Mouse (Mus musculus) kidney, postnatal 10 days (tissue): ENCODE measurements at regions not wholly inside any gene's neighbourhood (a gene's known extent, or its start where the extent isn't known, plus 50 kb on each side); places are given as distances from the start of the nearest gene placed in this dataset.

Experiments
- DNase-seq: peaks from one replicate; pipeline ENCODE4 v3.0.0; 2021; ENCODE audit warnings: mixed read lengths

- no peak for DNase-seq
These were observed 141.1 kb upstream of the Fndc3a start for GRCm38 (mm10) chr14:72850884-72851283.

GRCm38 (mm10) chr14:72848271-72848955 is 138.6 kb upstream of the Fndc3a start:
- no peak for DNase-seq

GRCm38 (mm10) chr14:72847466-72847865 is 137.7 kb upstream of the Fndc3a start:
- no peak for DNase-seq

- no peak for DNase-seq
These were observed 136.0 kb upstream of the Fndc3a start for GRCm38 (mm10) chr14:72845621-72846440.

- DNase-seq, result no peak
These were observed 135.1 kb upstream of the Fndc3a start for GRCm38 (mm10) chr14:72844753-72845369.

- DNase-seq, result no peak
These were observed 131.9 kb upstream of the Fndc3a start for GRCm38 (mm10) chr14:72841753-72842152.

GRCm38 (mm10) chr14:72835158-72835557 is 125.4 kb upstream of the Fndc3a start:
- no peak for DNase-seq

- DNase-seq, result no peak
These were observed 119.5 kb upstream of the Fndc3a start for GRCm38 (mm10) chr14:72829261-72829660.

GRCm38 (mm10) chr14:72825549-72825948 is 115.7 kb upstream of the Fndc3a start:
- DNase-seq, result peak; percentile 19

- DNase-seq, result no peak
These were observed 112.4 kb upstream of the Fndc3a start for GRCm38 (mm10) chr14:72822231-72822615.

- no peak for DNase-seq
These were observed 111.9 kb upstream of the Fndc3a start for GRCm38 (mm10) chr14:72821517-72822230.

- DNase-seq, result no peak
These were observed 109.2 kb upstream of the Fndc3a start for GRCm38 (mm10) chr14:72819037-72819436.

GRCm38 (mm10) chr14:72817764-72818163 is 108.0 kb upstream of the Fndc3a start:
- DNase-seq, result no peak

- DNase-seq, result peak; percentile 17
These were observed 107.0 kb upstream of the Fndc3a start for GRCm38 (mm10) chr14:72816847-72817246.

- no peak for DNase-seq
These were observed 99.3 kb upstream of the Fndc3a start for GRCm38 (mm10) chr14:72809138-72809537.

- no peak for DNase-seq
These were observed 98.1 kb upstream of the Fndc3a start for GRCm38 (mm10) chr14:72807947-72808346.

- no peak for DNase-seq
These were observed 97.5 kb upstream of the Fndc3a start for GRCm38 (mm10) chr14:72807286-72807685.

GRCm38 (mm10) chr14:72806598-72806997 is 96.8 kb upstream of the Fndc3a start:
- DNase-seq, result no peak

GRCm38 (mm10) chr14:72803579-72803978 is 93.8 kb upstream of the Fndc3a start:
- DNase-seq, result no peak

- no peak for DNase-seq
These were observed 80.9 kb upstream of the Fndc3a start for GRCm38 (mm10) chr14:72790654-72791053.

GRCm38 (mm10) chr14:72786929-72787328 is 77.1 kb upstream of the Fndc3a start:
- DNase-seq, result no peak

GRCm38 (mm10) chr14:72783248-72783647 is 73.4 kb upstream of the Fndc3a start:
- peak; percentile 27 for DNase-seq

- DNase-seq, result no peak
These were observed 69.6 kb upstream of the Fndc3a start for GRCm38 (mm10) chr14:72779446-72779845.
